Mouse (Mus musculus) testis, adult 2 months (tissue): ENCODE measurements around the gene Tbl1xr1. TPM values are rescaled to one million over a fixed set of nuclear protein-coding genes. Genes with fewer than 3 reads are reported as not detected.
A peak's percentile ranks its signal among the peaks of the same experiment; 100 is the strongest.

Source experiments
- H3K27ac ChIP-seq: fragments of 200-500 bp; 2 replicates; pipeline ENCODE4 v1.5.1; 2012; ENCODE audit warnings: low read depth, low read length; ENCODE audit not compliant: control insufficient read depth, insufficient read depth
- H3K27me3 ChIP-seq: fragments of 200-500 bp; 2 replicates; pipeline ENCODE4 v1.6.1; 2012; ENCODE audit warnings: mild to moderate bottlenecking, low read length, moderate library complexity; ENCODE audit not compliant: control insufficient read depth, insufficient read depth
- H3K36me3 ChIP-seq: fragments of 200-500 bp; 2 replicates; pipeline ENCODE4 v1.6.1; 2012; ENCODE audit warnings: mild to moderate bottlenecking, low read length; ENCODE audit not compliant: control insufficient read depth, insufficient read depth
- H3K4me1 ChIP-seq: fragments of 200-500 bp; 2 replicates; pipeline ENCODE4 v1.6.1; 2012; ENCODE audit warnings: low read length; ENCODE audit not compliant: control insufficient read depth, insufficient read depth
- H3K4me3 ChIP-seq: fragments of 200-500 bp; 2 replicates; pipeline ENCODE4 v1.5.1; 2012; ENCODE audit warnings: low read depth, mild to moderate bottlenecking, low read length, moderate library complexity, mixed read lengths; ENCODE audit not compliant: control insufficient read depth
- CTCF ChIP-seq: fragments of 200-500 bp; IDR thresholded peaks from 2 replicates; pipeline ENCODE4 v1.5.1; 2012; ENCODE audit warnings: low read depth, mild to moderate bottlenecking, inconsistent platforms, low read length, moderate library complexity; ENCODE audit not compliant: control insufficient read depth, insufficient read depth, insufficient replicate concordance
- POLR2A ChIP-seq: fragments of 200-500 bp; IDR thresholded peaks from 2 replicates; pipeline ENCODE4 v1.6.1; 2012; ENCODE audit warnings: low read depth, mild to moderate bottlenecking, inconsistent platforms, low read length, moderate library complexity; ENCODE audit not compliant: control insufficient read depth
- polyA plus RNA-seq: library from polyadenylated mRNA; depleted of rRNA; stranded (reverse); fragments of >200 nt; gene quantifications from 2 replicates; pipeline ENCODE4 v1.2.3, GENCODE M21; 2012

Gene Tbl1xr1
- polyA plus RNA-seq, 1 experiment, result 45.8 TPM

DNA sequence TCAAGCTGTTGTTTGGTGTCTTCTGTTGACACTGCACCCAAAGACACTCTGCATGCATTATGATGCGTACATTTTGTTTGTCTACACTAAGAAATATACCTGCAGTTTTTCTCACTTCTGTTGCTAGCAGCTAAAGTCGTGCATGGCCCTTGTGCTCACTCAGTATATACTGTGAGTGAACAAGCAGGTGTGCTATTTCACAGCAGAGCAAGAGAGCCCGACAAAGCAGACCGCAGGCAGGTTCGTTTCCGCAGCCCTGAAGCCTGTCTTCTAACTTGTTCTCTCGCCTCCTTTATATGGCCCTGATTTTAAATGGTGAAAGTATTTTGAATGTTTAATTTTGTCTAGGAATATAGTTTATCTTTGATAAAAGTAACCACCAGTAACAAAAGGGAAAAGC, 57.2 kb downstream of the Tbl1xr1 start:
- H3K4me3 ChIP-seq, result peak overlapping the region; percentile 58
- H3K27ac ChIP-seq, result peak overlapping the region; percentile 49; the same call in 1 of the 2 replicates
- H3K36me3 ChIP-seq, result no peaks in the 10 kb centered on the region
- no peaks in the 10 kb centered on the region for H3K27me3 ChIP-seq
- H3K4me1 ChIP-seq, result no peaks in the 10 kb centered on the region
- TF ChIP-seq CTCF, result no peak
- TF ChIP-seq POLR2A, result no peak

DNA sequence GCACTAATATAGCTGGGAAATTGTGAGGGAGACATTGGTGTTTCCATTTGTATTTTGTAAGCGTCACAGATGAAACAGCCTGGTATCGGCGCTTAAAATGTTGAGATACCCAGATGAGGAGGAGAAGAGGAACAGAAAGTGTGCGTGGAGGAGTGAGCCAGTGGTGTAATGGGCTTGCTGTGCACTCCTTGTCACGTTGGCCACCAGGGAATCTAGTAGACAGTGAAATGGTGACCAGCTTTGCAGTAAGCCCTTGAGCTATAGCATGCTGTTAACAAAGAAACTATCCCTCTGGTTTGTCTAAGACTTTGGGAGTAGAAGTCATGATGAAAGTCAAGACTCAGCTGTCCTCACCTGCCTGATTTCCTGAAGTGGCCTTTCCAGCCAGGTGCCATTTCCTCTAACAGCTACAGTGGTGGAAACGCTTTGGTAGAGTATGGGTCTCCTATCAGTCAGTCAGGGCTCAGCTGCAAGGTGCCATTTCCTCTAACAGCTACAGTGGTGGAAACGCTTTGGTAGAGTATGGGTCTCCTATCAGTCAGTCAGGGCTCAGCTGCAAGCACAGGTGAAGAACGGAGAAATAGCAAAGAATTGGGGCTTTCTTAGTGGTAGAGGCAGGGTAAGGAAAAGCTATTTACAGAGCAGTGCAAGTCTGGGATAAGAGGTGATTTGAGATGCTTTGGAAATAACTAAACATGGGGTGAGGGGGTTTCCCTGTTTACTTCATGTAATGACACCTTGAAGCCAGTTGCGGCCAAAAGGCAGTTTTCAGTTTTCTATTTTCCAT, 61.5 kb downstream of the Tbl1xr1 start:
- TF ChIP-seq CTCF, result no peak
- no peak for TF ChIP-seq POLR2A
- Histone ChIP-seq H3K27ac (no peak overlapping the region), H3K4me1 (no peaks in the 10 kb centered on the region), H3K36me3 (no peaks in the 10 kb centered on the region), H3K27me3 (no peaks in the 10 kb centered on the region), H3K4me3 (no peak overlapping the region)

DNA sequence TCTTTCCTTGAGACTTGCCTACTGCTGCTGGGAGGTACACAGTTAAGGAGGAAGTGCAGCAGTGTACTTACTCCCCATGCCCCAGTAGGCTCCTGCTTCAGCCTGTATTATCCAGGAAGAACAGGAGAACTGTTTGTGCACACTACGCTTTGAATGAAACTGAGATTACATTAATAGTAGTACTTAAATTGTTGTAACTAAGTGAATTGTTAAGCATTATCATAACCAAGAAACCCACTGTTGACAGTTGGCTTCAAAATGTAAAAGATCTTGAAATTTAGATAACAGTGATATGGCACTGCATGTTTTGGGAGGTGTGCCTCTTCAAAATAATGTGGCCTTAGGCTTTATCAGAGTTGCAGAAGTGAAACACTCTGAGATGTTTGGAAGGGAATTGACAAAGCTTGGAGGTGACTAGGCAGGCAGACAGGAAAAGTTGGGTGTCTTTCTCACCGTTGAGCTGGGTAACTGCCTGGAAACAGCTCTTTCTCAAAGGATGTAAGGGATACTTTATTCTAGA, 62.2 kb downstream of the Tbl1xr1 start:
- Histone ChIP-seq H3K4me3 (no peak overlapping the region), H3K36me3 (no peaks in the 10 kb centered on the region), H3K27me3 (no peaks in the 10 kb centered on the region), H3K4me1 (no peaks in the 10 kb centered on the region), H3K27ac (no peak overlapping the region)
- TF ChIP-seq POLR2A (no peak), CTCF (no peak)

DNA sequence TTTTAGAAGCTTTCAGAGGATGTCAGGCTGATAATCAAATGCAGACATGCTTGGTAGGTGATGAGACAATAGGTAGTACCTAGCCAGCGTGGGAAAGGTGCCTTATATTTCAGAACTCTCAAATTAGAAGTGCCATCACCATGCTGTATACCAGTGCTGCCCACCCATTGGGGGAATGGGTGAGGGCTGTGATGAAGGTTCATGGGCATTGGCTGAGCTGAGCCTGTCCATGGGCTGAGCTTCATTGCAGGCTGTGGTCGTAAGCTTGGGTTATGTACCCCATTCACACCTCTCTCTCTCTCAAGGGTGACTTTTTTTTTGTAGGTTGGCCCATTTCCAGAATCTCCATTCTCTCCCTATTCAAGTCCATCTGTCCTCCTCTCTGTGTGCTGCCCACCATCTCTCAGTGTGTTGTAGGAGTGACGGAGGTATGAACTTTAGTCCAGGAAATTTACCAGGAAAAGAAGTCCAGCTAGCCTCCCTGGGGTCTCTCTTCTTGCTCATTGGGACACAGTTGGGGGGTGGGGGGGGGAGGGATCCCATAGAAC, 63.7 kb downstream of the Tbl1xr1 start:
- Histone ChIP-seq H3K27me3 (no peaks in the 10 kb centered on the region), H3K27ac (no peak overlapping the region), H3K36me3 (no peaks in the 10 kb centered on the region), H3K4me3 (no peak overlapping the region), H3K4me1 (no peaks in the 10 kb centered on the region)
- TF ChIP-seq CTCF, result no peak
- no peak for TF ChIP-seq POLR2A

DNA sequence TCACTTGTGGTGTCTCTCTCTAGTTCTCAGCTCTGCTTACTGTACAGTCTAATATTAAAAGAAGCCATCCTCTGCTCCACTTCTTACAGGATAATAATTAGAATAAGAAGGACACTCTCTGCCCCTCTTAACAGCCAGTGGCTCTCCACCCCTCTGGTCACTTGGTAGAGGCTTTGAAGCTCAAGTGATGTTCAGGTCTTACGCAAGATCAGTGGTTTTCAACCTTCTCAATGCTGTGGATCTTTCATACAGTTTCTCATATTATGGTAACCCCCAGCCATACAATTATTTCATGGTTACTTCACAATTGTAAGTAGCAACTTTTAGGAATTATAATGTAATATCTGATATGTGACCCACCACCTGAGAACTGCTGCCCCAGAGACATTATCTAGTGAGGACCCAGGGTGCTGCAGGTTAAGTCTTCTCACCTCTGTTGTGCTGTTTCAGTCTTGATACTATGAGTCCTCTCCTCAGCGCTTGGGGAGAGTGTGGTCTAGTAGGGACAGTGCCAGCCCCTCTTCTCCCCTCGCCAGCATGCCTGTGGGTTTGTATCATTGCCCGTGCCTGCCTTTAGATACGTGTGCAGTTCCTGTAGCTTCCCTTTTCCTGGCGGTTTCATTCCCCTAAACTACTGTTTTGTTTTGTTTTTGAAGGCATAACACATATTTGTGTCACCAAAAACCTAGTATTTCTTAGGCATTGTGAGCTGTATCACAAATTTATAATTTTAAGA, 65.7 kb downstream of the Tbl1xr1 start:
- no peak overlapping the region for H3K4me3 ChIP-seq
- H3K4me1 ChIP-seq, result no peaks in the 10 kb centered on the region
- no peaks in the 10 kb centered on the region for H3K27me3 ChIP-seq
- TF ChIP-seq POLR2A (no peak), CTCF (no peak)
- H3K27ac ChIP-seq, result no peak overlapping the region
- no peaks in the 10 kb centered on the region for H3K36me3 ChIP-seq

DNA sequence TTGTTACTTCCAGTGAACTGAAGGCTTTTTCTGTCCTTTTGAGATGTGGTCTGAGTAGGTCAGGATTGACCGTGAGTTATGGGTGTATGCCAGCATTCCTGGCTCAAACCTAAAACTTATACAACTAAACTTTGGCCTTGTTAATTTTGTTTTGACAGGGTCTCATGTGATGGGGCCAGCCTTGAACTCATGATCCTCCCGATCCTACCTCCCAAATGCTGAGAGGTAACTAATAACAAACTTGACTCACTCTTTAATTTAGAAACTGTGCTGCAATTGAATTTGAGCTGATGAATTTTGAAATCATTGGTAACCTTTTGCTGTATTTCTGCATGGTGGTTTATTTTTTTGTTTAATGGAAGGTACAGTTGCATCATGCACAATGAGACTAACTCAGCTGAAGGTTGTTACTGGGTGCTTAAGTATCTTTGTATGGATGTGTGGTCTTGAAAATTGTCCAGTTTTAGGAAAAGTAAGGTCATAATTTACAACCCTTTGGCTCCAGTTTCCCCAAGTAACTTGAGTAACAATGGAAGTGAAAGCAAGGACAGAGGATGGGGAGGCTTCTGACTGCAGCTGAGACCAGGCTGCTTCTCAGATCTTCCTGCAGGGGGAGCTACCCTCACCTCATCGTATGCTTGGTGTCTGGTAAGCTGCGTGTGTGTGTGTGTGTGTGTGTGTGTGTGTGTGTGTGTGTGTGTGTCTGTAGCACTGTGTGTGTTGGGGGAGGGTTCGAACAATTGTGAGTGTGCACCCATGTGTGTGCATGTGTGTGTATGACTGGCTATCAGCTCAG, 66.6 kb downstream of the Tbl1xr1 start:
- Histone ChIP-seq H3K27me3 (no peaks in the 10 kb centered on the region), H3K27ac (no peak overlapping the region), H3K36me3 (no peaks in the 10 kb centered on the region), H3K4me1 (no peaks in the 10 kb centered on the region), H3K4me3 (no peak overlapping the region)
- TF ChIP-seq POLR2A, result no peak
- TF ChIP-seq CTCF, result peak; percentile 52; the same call in 1 of the 2 replicates
